Mouse (Mus musculus): ENCODE measurements around the gene Prmt2.

- TF ChIP-seq GATA1 (IDR thresholded peaks at IDR 0.05; ENCODE audit: borderline replicate concordance, low read length) (no peak), FLI1 (IDR thresholded peaks at IDR 0.05; ENCODE audit: low read length) (no peak)
These were observed 62.8 kb downstream of the Prmt2 start for GRCm38 (mm10) chr10:76174899-76175298.
